Mouse (Mus musculus): ENCODE results near the gene Zfp870. TPM values are rescaled to one million over a fixed set of nuclear protein-coding genes. Genes with fewer than 3 reads are reported as not detected.
A peak's percentile ranks its signal among the peaks of the same experiment; 100 is the strongest.

Gene Zfp870
- 4.3 and 6.1 TPM in 2 replicates for polyA plus RNA-seq (2015; fragmentation: Nextera tagmentation; extraction: Ambion mirVana)

DNA sequence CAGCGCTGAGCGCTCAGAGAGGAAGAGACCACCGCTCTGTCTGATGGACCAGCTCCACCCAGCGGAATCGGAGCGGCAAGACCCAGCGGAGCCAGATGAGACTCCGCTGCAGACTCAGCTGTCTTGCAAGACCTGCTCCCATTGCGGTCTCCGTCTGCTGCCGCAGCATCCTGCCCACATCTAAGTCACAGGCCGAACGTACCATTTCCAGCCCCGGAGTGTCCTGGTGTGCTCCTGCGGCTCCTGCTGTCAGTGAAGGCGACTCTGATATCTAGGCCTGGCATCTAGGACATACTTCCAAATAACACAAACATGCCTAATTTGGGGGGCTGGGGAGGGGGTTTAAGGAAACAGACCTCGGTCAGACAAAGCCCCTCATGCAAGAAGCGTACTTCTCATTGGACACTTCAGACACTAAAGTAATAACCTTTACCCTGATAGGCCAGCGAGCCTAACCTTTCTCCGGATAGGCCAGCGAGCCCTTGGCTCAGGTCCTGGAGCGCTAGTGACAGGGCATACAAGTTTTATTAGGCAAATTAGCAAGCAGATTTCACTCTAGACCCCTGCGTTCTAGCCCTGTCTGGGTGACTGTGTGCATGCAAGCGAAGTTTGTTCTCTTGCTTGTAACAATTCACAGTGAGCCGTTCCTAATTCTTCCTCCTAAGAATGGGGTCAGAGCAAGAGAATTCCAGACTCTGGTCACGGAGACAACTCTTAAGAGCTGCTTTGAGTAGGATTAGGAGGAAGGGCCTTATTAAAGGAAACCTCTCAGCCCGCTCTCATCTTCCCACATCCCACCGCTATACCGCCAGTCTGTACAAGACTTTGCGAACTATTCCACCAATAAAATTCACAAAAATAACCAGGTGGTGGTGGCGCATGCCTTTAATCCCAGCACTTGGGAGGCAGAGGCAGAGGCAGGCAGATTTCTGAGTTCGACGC, at the start of gene Zfp870:
Gene Zfp870 (minus strand): TSS at position 404 of the 942 bp plus-strand sequence.
- H3K9ac ChIP-seq, result peak within 1 kb of the TSS; percentile 55
- peak within 1 kb of the TSS; percentile 83 for H3K27ac ChIP-seq
- peaks cover 9% of the 10 kb centered on the region for H3K4me1 ChIP-seq
- ATAC-seq (ENCODE audit: insufficient read depth, low FRiP score, low read depth), result peak; percentile 98
- H3K4me2 ChIP-seq, result peak within 1 kb of the TSS; percentile 60
- H3K36me3 ChIP-seq, result no peaks in the 10 kb centered on the region
- no peaks in the 10 kb centered on the region for H3K27me3 ChIP-seq (replicated peaks)
- H3K9me3 ChIP-seq, result no peaks in the 10 kb centered on the region
- H3K4me3 ChIP-seq (replicated peaks), result peak within 1 kb of the TSS; percentile 65
- WGBS, result 13% methylated on average over 33 of the region's 33 CpGs

- H3K27me3 ChIP-seq (replicated peaks), result no peaks in the 10 kb centered on the region
- no peak for ATAC-seq (ENCODE audit: insufficient read depth, low FRiP score, low read depth)
- no peaks in the 10 kb centered on the region for H3K4me1 ChIP-seq
- H3K27ac ChIP-seq, result no peak overlapping the region
- H3K4me2 ChIP-seq, result no peak overlapping the region
- no peak overlapping the region for H3K9ac ChIP-seq
- H3K36me3 ChIP-seq, result no peaks in the 10 kb centered on the region
- H3K4me3 ChIP-seq (replicated peaks), result no peak overlapping the region
- 81% methylated on average over 4 of the region's 4 CpGs for WGBS
- H3K9me3 ChIP-seq, result no peaks in the 10 kb centered on the region
These were observed 48.4 kb upstream of the Zfp870 start for GRCm38 (mm10) chr17:32939831-32940230.

DNA sequence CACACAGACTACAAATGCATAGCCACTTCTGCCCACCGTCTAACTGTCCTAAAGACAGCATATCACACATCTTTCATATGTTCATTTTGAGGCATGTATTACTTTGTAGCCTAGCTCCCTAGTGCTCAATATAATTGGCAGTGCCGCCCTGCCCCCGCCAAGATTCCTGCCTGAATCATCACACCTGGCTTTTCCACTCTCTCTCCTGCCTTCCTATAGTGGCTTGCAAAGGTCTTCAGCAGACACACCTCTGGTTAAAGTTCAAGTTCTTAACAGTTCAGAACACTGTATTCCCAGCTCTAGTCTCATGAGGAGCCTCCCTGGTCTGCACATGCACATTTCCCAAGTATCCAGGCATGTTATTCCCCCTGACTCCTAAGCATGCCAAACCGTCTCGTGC, 36.4 kb upstream of the Zfp870 start:
- H3K4me2 ChIP-seq, result no peak overlapping the region
- peaks cover 5% of the 10 kb centered on the region; the same call in 1 of the 2 replicates for H3K4me1 ChIP-seq
- no peak overlapping the region for H3K27ac ChIP-seq
- H3K9ac ChIP-seq, result no peak overlapping the region
- no peak for ATAC-seq (ENCODE audit: insufficient read depth, low FRiP score, low read depth)
- H3K36me3 ChIP-seq, result no peaks in the 10 kb centered on the region
- no peaks in the 10 kb centered on the region for H3K27me3 ChIP-seq (replicated peaks)
- 78% methylated on average over 5 of the region's 5 CpGs for WGBS
- no peak overlapping the region for H3K4me3 ChIP-seq (replicated peaks)
- H3K9me3 ChIP-seq, result no peaks in the 10 kb centered on the region

DNA sequence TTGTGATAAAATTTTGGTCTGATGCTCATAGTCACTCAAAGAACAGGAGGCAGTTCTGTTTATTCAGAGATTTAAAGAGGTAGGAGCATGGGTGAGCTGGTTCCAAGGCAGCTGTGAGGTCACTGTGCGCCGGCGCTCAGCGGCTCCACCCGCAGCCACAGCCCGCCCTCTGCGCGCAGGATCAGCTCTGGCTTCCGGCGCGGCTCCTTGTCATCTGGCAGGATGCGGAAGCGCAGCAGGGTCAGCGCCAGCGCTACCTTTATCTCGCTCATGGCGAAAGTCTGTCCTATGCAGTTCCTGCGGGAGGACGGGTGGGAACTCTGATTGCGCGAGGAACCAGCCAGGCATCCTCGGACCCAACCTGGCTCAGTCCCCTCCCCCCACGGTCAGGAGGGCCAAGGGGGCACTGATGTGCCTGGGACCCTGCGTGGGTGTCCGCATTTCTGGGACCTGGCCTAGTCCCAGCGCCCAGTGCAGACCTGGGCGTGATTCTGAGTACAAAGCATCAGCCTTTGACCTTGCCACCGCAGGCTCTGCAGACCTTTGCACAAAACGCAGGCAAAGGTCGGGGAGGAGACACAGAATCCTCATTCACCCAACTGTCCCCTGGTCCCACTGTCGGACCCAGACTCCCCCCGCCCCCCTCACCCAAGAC, 33.3 kb upstream of the Zfp870 start:
- Histone ChIP-seq H3K36me3 (no peaks in the 10 kb centered on the region), H3K27ac (peak overlapping the region; percentile 61; the same call in 1 of the 2 replicates), H3K9me3 (no peaks in the 10 kb centered on the region), H3K4me1 (peaks cover 5% of the 10 kb centered on the region; the same call in 1 of the 2 replicates), H3K4me2 (peak overlapping the region; percentile 86), H3K9ac (peak overlapping the region; percentile 37; the same call in 1 of the 2 replicates), H3K4me3 (replicated peaks) (peak overlapping the region; percentile 52), H3K27me3 (replicated peaks) (no peaks in the 10 kb centered on the region)
- ATAC-seq (ENCODE audit: insufficient read depth, low FRiP score, low read depth), result peak; percentile 92
- 11% methylated on average over 32 of the region's 32 CpGs for WGBS

- Histone ChIP-seq H3K4me2 (no peak overlapping the region), H3K9ac (no peak overlapping the region), H3K36me3 (no peaks in the 10 kb centered on the region), H3K4me3 (replicated peaks) (no peak overlapping the region), H3K27ac (no peak overlapping the region), H3K4me1 (peaks cover 5% of the 10 kb centered on the region; the same call in 1 of the 2 replicates), H3K9me3 (no peaks in the 10 kb centered on the region), H3K27me3 (replicated peaks) (no peaks in the 10 kb centered on the region)
- 94% methylated on average over 1 of the region's 1 CpGs for WGBS
- no peak for ATAC-seq (ENCODE audit: insufficient read depth, low FRiP score, low read depth)
These were observed 32.2 kb upstream of the Zfp870 start for GRCm38 (mm10) chr17:32923681-32924080.

GRCm38 (mm10) chr17:32919123-32919522, 27.7 kb upstream of the Zfp870 start:
- no peak for ATAC-seq (ENCODE audit: insufficient read depth, low FRiP score, low read depth)
- no peaks in the 10 kb centered on the region for H3K36me3 ChIP-seq
- no peak overlapping the region for H3K27ac ChIP-seq
- H3K4me2 ChIP-seq, result no peak overlapping the region
- H3K27me3 ChIP-seq (replicated peaks), result no peaks in the 10 kb centered on the region
- H3K4me3 ChIP-seq (replicated peaks), result no peak overlapping the region
- no peaks in the 10 kb centered on the region for H3K4me1 ChIP-seq
- H3K9me3 ChIP-seq, result no peaks in the 10 kb centered on the region
- H3K9ac ChIP-seq, result no peak overlapping the region
- WGBS, result 51% methylated on average over 2 of the region's 2 CpGs

- H3K36me3 ChIP-seq, result no peaks in the 10 kb centered on the region
- no peaks in the 10 kb centered on the region for H3K9me3 ChIP-seq
- no peaks in the 10 kb centered on the region for H3K4me1 ChIP-seq
- 69% methylated on average over 2 of the region's 2 CpGs for WGBS
- no peak within 1 kb of the TSS for H3K4me3 ChIP-seq (replicated peaks)
- H3K4me2 ChIP-seq, result no peak within 1 kb of the TSS
- H3K9ac ChIP-seq, result no peak within 1 kb of the TSS
- H3K27me3 ChIP-seq (replicated peaks), result no peaks in the 10 kb centered on the region
- no peak within 1 kb of the TSS for H3K27ac ChIP-seq
- ATAC-seq (ENCODE audit: insufficient read depth, low FRiP score, low read depth), result no peak
These were observed 25.7 kb upstream of the Zfp870 start, which contains the start of gene Cyp4f14 for GRCm38 (mm10) chr17:32917131-32917530. TSS of gene Cyp4f14 (minus strand) at chr17:32917342.

GRCm38 (mm10) chr17:32916075-32916474, 24.6 kb upstream of the Zfp870 start:
- Histone ChIP-seq H3K4me1 (no peaks in the 10 kb centered on the region), H3K4me3 (replicated peaks) (no peak overlapping the region), H3K36me3 (no peaks in the 10 kb centered on the region), H3K27ac (no peak overlapping the region), H3K9ac (no peak overlapping the region), H3K27me3 (replicated peaks) (no peaks in the 10 kb centered on the region), H3K4me2 (no peak overlapping the region), H3K9me3 (no peaks in the 10 kb centered on the region)
- WGBS, result 74% methylated on average over 1 of the region's 1 CpGs
- ATAC-seq (ENCODE audit: insufficient read depth, low FRiP score, low read depth), result no peak

DNA sequence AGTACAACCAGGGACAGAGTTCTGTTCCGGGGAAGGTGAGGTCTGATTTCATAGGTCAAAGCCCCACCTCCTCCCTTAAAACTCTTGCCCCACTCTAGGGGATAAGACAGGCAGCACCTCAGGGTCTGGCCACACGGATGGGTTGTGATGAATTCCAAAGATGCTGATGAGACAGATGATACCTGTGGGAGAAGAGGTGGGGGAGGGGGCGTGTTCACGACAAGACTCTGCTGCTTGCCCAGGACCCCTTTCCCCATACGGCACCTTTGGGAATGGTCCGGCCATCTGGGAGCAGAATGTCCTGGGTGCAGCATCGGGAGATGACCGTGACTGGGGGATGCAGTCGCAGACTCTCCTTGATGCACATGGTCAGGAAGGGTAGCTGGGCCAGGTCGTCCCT, 14.7 kb upstream of the Zfp870 start:
- H3K9ac ChIP-seq, result no peak overlapping the region
- H3K27ac ChIP-seq, result no peak overlapping the region
- no peak for ATAC-seq (ENCODE audit: insufficient read depth, low FRiP score, low read depth)
- H3K27me3 ChIP-seq (replicated peaks), result no peaks in the 10 kb centered on the region
- no peak overlapping the region for H3K4me2 ChIP-seq
- no peaks in the 10 kb centered on the region for H3K9me3 ChIP-seq
- no peak overlapping the region for H3K4me3 ChIP-seq (replicated peaks)
- WGBS, result 75% methylated on average over 10 of the region's 10 CpGs
- no peaks in the 10 kb centered on the region for H3K36me3 ChIP-seq
- peaks cover 3% of the 10 kb centered on the region; the same call in 1 of the 2 replicates for H3K4me1 ChIP-seq

DNA sequence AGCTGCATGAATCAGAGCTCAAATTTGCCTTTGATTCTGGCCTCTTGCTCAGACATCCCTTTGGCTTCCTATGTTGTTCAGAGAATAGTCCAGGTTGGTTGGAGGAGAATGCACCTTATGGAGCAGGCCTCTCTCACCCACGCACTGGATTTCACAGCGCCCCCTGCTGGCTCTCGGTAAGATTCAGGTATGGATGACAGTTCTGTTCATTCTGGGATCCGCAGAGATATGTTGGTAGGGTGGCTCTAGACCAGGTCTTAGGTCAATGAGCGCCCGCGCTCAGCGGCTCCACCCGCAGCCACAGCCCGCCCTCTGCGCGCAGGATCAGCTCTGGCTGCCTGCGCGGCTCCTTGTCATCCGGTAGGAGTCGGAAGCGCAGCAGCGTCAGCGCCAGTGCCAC, 13.8 kb upstream of the Zfp870 start:
- Histone ChIP-seq H3K9me3 (no peaks in the 10 kb centered on the region), H3K36me3 (no peaks in the 10 kb centered on the region), H3K4me1 (peaks cover 3% of the 10 kb centered on the region; the same call in 1 of the 2 replicates), H3K27ac (no peak overlapping the region), H3K4me2 (peak overlapping the region; percentile 37), H3K9ac (no peak overlapping the region), H3K27me3 (replicated peaks) (no peaks in the 10 kb centered on the region), H3K4me3 (replicated peaks) (0 out of 2 replicates have a peak overlapping the region, but pooled peaks have one; percentile 16)
- 11% methylated on average over 19 of the region's 19 CpGs for WGBS
- ATAC-seq (ENCODE audit: insufficient read depth, low FRiP score, low read depth), result no peak

GRCm38 (mm10) chr17:32904414-32904813, 13.0 kb upstream of the Zfp870 start:
- 74% methylated on average over 2 of the region's 2 CpGs for WGBS
- no peak overlapping the region for H3K4me2 ChIP-seq

More at GRCm38 (mm10) chr17:32904414-32904813, 13.0 kb upstream of the Zfp870 start:
- H3K27me3 ChIP-seq (replicated peaks), result no peaks in the 10 kb centered on the region
- H3K9ac ChIP-seq, result no peak overlapping the region
- H3K4me3 ChIP-seq (replicated peaks), result no peak overlapping the region
- H3K9me3 ChIP-seq, result no peaks in the 10 kb centered on the region
- no peaks in the 10 kb centered on the region for H3K36me3 ChIP-seq
- H3K27ac ChIP-seq, result no peak overlapping the region
- no peak for ATAC-seq (ENCODE audit: insufficient read depth, low FRiP score, low read depth)
- peaks cover 3% of the 10 kb centered on the region; the same call in 1 of the 2 replicates for H3K4me1 ChIP-seq

Data from stomach, embryonic 15.5 days (tissue).